Mouse (Mus musculus) heart, embryonic 16.5 days (tissue): Measurements from ENCODE around the gene Serping1. TPM values are rescaled to one million over a fixed set of nuclear protein-coding genes. Genes with fewer than 3 reads are reported as not detected.
A peak's percentile ranks its signal among the peaks of the same experiment; 100 is the strongest.
"Not testable (repeated sequence)": the region's sequence is repeated elsewhere in the genome, so short reads cannot be mapped to it uniquely, and the experiment has no call there.

ENCODE experiments used
- ATAC-seq: fragments of 200-750 bp; cut with Nextera tagmentation; replicated peaks from 2 replicates; pipeline ENCODE4 v1.8.0; 2017; ENCODE audit warnings: moderate number of reproducible peaks; ENCODE audit not compliant: insufficient read depth, low FRiP score; ENCODE audit errors: extremely low read depth
- H3K27ac ChIP-seq: fragments of 300-500 bp; sonication (generic); 2 replicates; pipeline ENCODE4 v1.5.1; 2014; ENCODE audit warnings: mild to moderate bottlenecking, low read length, control low read depth, moderate library complexity
- H3K27me3 ChIP-seq: fragments of 300-500 bp; sonication (generic); 2 replicates; pipeline ENCODE4 v1.6.1; 2014; ENCODE audit warnings: low read length, mixed read lengths; ENCODE audit not compliant: control insufficient read depth, insufficient read depth
- H3K36me3 ChIP-seq: fragments of 300-500 bp; sonication (generic); 2 replicates; pipeline ENCODE4 v1.6.1; 2014; ENCODE audit not compliant: control insufficient read depth, insufficient read depth
- H3K4me1 ChIP-seq: fragments of 300-500 bp; sonication (generic); 2 replicates; pipeline ENCODE4 v1.6.1; 2014; ENCODE audit warnings: low read length, mixed read lengths; ENCODE audit not compliant: control insufficient read depth, insufficient read depth
- H3K4me2 ChIP-seq: fragments of 300-500 bp; sonication (generic); 2 replicates; pipeline ENCODE4 v1.6.1; 2014; ENCODE audit warnings: low read depth, mild to moderate bottlenecking, control low read depth, low read length
- H3K4me3 ChIP-seq: fragments of 300-500 bp; sonication (generic); 2 replicates; pipeline ENCODE4 v1.5.1; 2014; ENCODE audit warnings: mild to moderate bottlenecking, control low read depth, low read length
- H3K9ac ChIP-seq: fragments of 300-500 bp; sonication (generic); 2 replicates; pipeline ENCODE4 v1.6.1; 2014; ENCODE audit warnings: low read length, control low read depth
- H3K9me3 ChIP-seq: fragments of 300-500 bp; sonication (generic); replicated peaks from 2 replicates; pipeline ENCODE4 v1.6.1; 2016; ENCODE audit warnings: low read length; ENCODE audit not compliant: control insufficient read depth
- WGBS: fragments of 180-500 bp; shearing (Covaris S2); extraction: QIAGEN DNeasy Blood & Tissue Kit; methylation state at CpG from one replicate; pipeline ENCODE4 v1.1.7; 2014; 5-methylcytosine and 5-hydroxymethylcytosine counted together
- polyA plus RNA-seq: library from polyadenylated mRNA; unstranded; fragments of >200 nt; fragmentation: Nextera tagmentation; extraction: Ambion mirVana; gene quantifications from 2 replicates; pipeline ENCODE4 v1.2.1, GENCODE M21; 2015

Gene Serping1
- polyA plus RNA-seq, 1 experiment from 2014 or later = 44.6 TPM

GRCm38 (mm10) chr2:84731206-84731605, 44.0 kb downstream of the Serping1 start:
- H3K9me3 ChIP-seq = no peaks in the 10 kb centered on the region
- no peak overlapping the region for H3K4me2 ChIP-seq
- no peak overlapping the region for H3K27ac ChIP-seq
- H3K4me1 ChIP-seq = peaks cover 14% of the 10 kb centered on the region
- peaks cover 10% of the 10 kb centered on the region for H3K27me3 ChIP-seq
- no peak overlapping the region for H3K4me3 ChIP-seq
- no peak for ATAC-seq
- H3K36me3 ChIP-seq = no peaks in the 10 kb centered on the region
- 77% methylated on average over 3 of the region's 3 CpGs for WGBS
- no peak overlapping the region for H3K9ac ChIP-seq

- not testable (repeated sequence) for H3K27ac ChIP-seq, H3K9ac ChIP-seq, H3K9me3 ChIP-seq, ATAC-seq, H3K4me2 ChIP-seq, H3K27me3 ChIP-seq, H3K4me3 ChIP-seq
- H3K36me3 ChIP-seq = peaks cover 20% of the 10 kb centered on the region
- peaks cover 16% of the 10 kb centered on the region for H3K4me1 ChIP-seq
- 80% methylated on average over 5 of the region's 5 CpGs for WGBS
These were observed 47.1 kb downstream of the Serping1 start for GRCm38 (mm10) chr2:84728191-84728590.

- peaks cover 16% of the 10 kb centered on the region for H3K4me1 ChIP-seq
- H3K4me2 ChIP-seq = peak within 1 kb of the TSS; percentile 96
- under 1% methylated on average over 39 of the region's 39 CpGs for WGBS
- ATAC-seq = peak; percentile 98
- peaks cover 21% of the 10 kb centered on the region for H3K36me3 ChIP-seq
- H3K4me3 ChIP-seq = peak within 1 kb of the TSS; percentile 81
- H3K9ac ChIP-seq = peak within 1 kb of the TSS; percentile 79
- no peaks in the 10 kb centered on the region for H3K9me3 ChIP-seq
- H3K27ac ChIP-seq = peak within 1 kb of the TSS; percentile 88
- H3K27me3 ChIP-seq = no peaks in the 10 kb centered on the region
These were observed 47.9 kb downstream of the Serping1 start, which contains the start of gene Clp1 for GRCm38 (mm10) chr2:84727172-84727858. TSS of gene Clp1 (minus strand) at chr2:84727350.

- ATAC-seq = no peak
- WGBS = 1% methylated on average over 9 of the region's 9 CpGs
- Histone ChIP-seq H3K9me3 (no peaks in the 10 kb centered on the region), H3K27me3 (no peaks in the 10 kb centered on the region), H3K4me1 (peaks cover 16% of the 10 kb centered on the region), H3K9ac (peak overlapping the region; percentile 79), H3K27ac (peak overlapping the region; percentile 53), H3K4me3 (peak overlapping the region; percentile 81), H3K36me3 (peaks cover 21% of the 10 kb centered on the region), H3K4me2 (peak overlapping the region; percentile 96)
These were observed 48.5 kb downstream of the Serping1 start for GRCm38 (mm10) chr2:84726716-84727115.

GRCm38 (mm10) chr2:84725770-84726169, 49.5 kb downstream of the Serping1 start:
- no peak for ATAC-seq
- no peaks in the 10 kb centered on the region for H3K27me3 ChIP-seq
- H3K4me1 ChIP-seq = peaks cover 16% of the 10 kb centered on the region
- no peak overlapping the region for H3K27ac ChIP-seq
- WGBS = 89% methylated on average over 10 of the region's 10 CpGs
- no peak overlapping the region for H3K9ac ChIP-seq
- no peak overlapping the region; the same call in 1 of the 2 replicates for H3K4me2 ChIP-seq
- H3K4me3 ChIP-seq = no peak overlapping the region
- peaks cover 23% of the 10 kb centered on the region for H3K36me3 ChIP-seq
- no peaks in the 10 kb centered on the region for H3K9me3 ChIP-seq

- H3K4me3 ChIP-seq = no peak overlapping the region
- WGBS = 87% methylated on average over 14 of the region's 14 CpGs
These were observed 51.4 kb downstream of the Serping1 start for GRCm38 (mm10) chr2:84723856-84724255.

GRCm38 (mm10) chr2:84721182-84721581, 54.1 kb downstream of the Serping1 start:
- Histone ChIP-seq H3K27me3 (no peaks in the 10 kb centered on the region), H3K9ac (no peak overlapping the region), H3K4me3 (no peak overlapping the region), H3K4me1 (peaks cover 19% of the 10 kb centered on the region), H3K9me3 (no peaks in the 10 kb centered on the region), H3K36me3 (peaks cover 23% of the 10 kb centered on the region), H3K4me2 (no peak overlapping the region), H3K27ac (no peak overlapping the region)
- ATAC-seq = no peak
- 72% methylated on average over 3 of the region's 3 CpGs for WGBS

More at GRCm38 (mm10) chr2:84723856-84724255, 51.4 kb downstream of the Serping1 start:
- no peak for ATAC-seq
- peaks cover 16% of the 10 kb centered on the region for H3K4me1 ChIP-seq
- no peaks in the 10 kb centered on the region for H3K9me3 ChIP-seq
- H3K27me3 ChIP-seq = no peaks in the 10 kb centered on the region
- peaks cover 23% of the 10 kb centered on the region for H3K36me3 ChIP-seq
- H3K27ac ChIP-seq = no peak overlapping the region
- no peak overlapping the region for H3K9ac ChIP-seq
- H3K4me2 ChIP-seq = no peak overlapping the region

GRCm38 (mm10) chr2:84720718-84721117, 54.5 kb downstream of the Serping1 start:
- WGBS = 95% methylated on average over 2 of the region's 2 CpGs
- no peak overlapping the region for H3K9ac ChIP-seq
- no peaks in the 10 kb centered on the region for H3K27me3 ChIP-seq
- H3K4me2 ChIP-seq = no peak overlapping the region
- H3K4me1 ChIP-seq = peaks cover 14% of the 10 kb centered on the region
- H3K27ac ChIP-seq = no peak overlapping the region
- peaks cover 23% of the 10 kb centered on the region for H3K36me3 ChIP-seq
- no peaks in the 10 kb centered on the region for H3K9me3 ChIP-seq
- no peak for ATAC-seq
- H3K4me3 ChIP-seq = no peak overlapping the region

GRCm38 (mm10) chr2:84717357-84717756, 57.9 kb downstream of the Serping1 start:
- no peak overlapping the region for H3K9ac ChIP-seq
- no peak overlapping the region for H3K27ac ChIP-seq
- ATAC-seq = no peak
- H3K36me3 ChIP-seq = 0 out of 2 replicates have a peak, but pooled peaks cover 3% of the 10 kb centered on the region
- no peaks in the 10 kb centered on the region for H3K9me3 ChIP-seq
- no peaks in the 10 kb centered on the region for H3K27me3 ChIP-seq
- WGBS = 89% methylated on average over 4 of the region's 4 CpGs
- H3K4me1 ChIP-seq = peaks cover 20% of the 10 kb centered on the region
- H3K4me2 ChIP-seq = no peak overlapping the region
- H3K4me3 ChIP-seq = no peak overlapping the region
